10 mouse cellular contexts compared by ENCODE assay signal in the genomic region with DNA sequence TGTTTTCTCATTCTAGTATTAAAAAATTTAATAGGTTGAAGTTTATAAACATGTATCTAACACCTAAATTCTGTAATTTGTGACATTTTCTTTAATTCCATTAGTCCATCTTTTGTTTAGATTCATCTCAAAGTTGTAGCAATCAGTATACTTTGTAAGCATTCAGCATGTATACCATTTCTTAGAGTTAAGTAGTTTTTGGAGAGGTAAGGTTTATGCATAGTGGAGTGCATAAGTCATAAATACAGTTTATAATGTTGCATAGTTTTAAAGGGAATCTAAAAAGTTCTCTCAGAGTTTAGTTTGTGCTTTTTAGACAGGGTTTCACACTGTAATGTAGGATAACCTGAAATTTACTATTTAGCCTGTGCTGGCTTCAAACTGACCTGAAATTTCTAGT. TPM values are rescaled to one million over a fixed set of nuclear protein-coding genes. Genes with fewer than 3 reads are reported as not detected.
DNase-seq lines count a peak whose midpoint lies in the region; ATAC-seq lines count a peak whose summit lies in the region.
"Had no signal": no experiment of that assay in that cellular context is flagged by ENCODE, and none has a peak within 500 bp of the region (broad histone marks: within the 10 kb centered on the region; RNA-seq: fewer than 3 reads in every experiment).

No protein-coding gene starts in this region.

- no peak for ATAC-seq in kidney, embryonic 14.5 days (ENCODE audit: low FRiP score, low TSS enrichment)
- no peak for ATAC-seq in embryonic facial prominence, embryonic 13.5 days (ENCODE audit: insufficient number of reproducible peaks, insufficient read depth, low FRiP score, low TSS enrichment, low read depth)
- no peak for ATAC-seq in intestine, embryonic 15.5 days
- ATAC-seq in midbrain, embryonic 16.5 days: no peak

- DNase-seq in kidney, postnatal 4 days: no peak
- no peak for DNase-seq in c-Kit-positive CD71-positive TER-119-positive erythroid progenitor cells, embryonic 14.5 days (ENCODE audit: low spot score)
- no peak for DNase-seq in ovary, postnatal 10 days (ENCODE audit: low spot score)
- DNase-seq in urinary bladder, postnatal 14 days (ENCODE audit: low spot score): no peak
- DNase-seq: layer of hippocampus, adult 9-11 months; right cerebral cortex, postnatal 14 days had no signal

- no peaks in the 10 kb centered on the region for H3K9me3 ChIP-seq in kidney, embryonic 14.5 days (ENCODE audit: control insufficient read depth, low read length)
- no peaks in the 10 kb centered on the region for H3K9me3 ChIP-seq in embryonic facial prominence, embryonic 13.5 days
- no peaks in the 10 kb centered on the region for H3K9me3 ChIP-seq in intestine, embryonic 15.5 days
- H3K9me3 ChIP-seq in midbrain, embryonic 16.5 days (replicated peaks; ENCODE audit: control insufficient read depth, low read length, poor library complexity, severe bottlenecking): no peaks in the 10 kb centered on the region

- H3K27me3 ChIP-seq in kidney, embryonic 14.5 days (ENCODE audit: control insufficient read depth, insufficient read depth, low read length): no peaks in the 10 kb centered on the region
- H3K27me3 ChIP-seq in embryonic facial prominence, embryonic 13.5 days: no peaks in the 10 kb centered on the region
- H3K27me3 ChIP-seq in intestine, embryonic 15.5 days (replicated peaks): no peaks in the 10 kb centered on the region
- no peaks in the 10 kb centered on the region for H3K27me3 ChIP-seq in midbrain, embryonic 16.5 days (ENCODE audit: control insufficient read depth, insufficient read depth, low read depth, low read length)

- H3K4me2 ChIP-seq in kidney, embryonic 14.5 days (replicated peaks; ENCODE audit: low read depth, low read length): peak overlapping the region; percentile 81
- peak overlapping the region; percentile 58 for H3K4me2 ChIP-seq in embryonic facial prominence, embryonic 13.5 days
- H3K4me2 ChIP-seq in intestine, embryonic 15.5 days (replicated peaks): peak overlapping the region; percentile 34
- H3K4me2 ChIP-seq in midbrain, embryonic 16.5 days (ENCODE audit: low read length): peak overlapping the region; percentile 34; the same call in 1 of the 2 replicates

- no peak overlapping the region for H3K27ac ChIP-seq in kidney, embryonic 14.5 days (ENCODE audit: low read depth, low read length)
- H3K27ac ChIP-seq in embryonic facial prominence, embryonic 13.5 days: no peak overlapping the region
- no peak overlapping the region for H3K27ac ChIP-seq in intestine, embryonic 15.5 days
- H3K27ac ChIP-seq in midbrain, embryonic 16.5 days (ENCODE audit: low read length): no peak overlapping the region

- 0 out of 2 replicates have a peak, but pooled peaks cover 5% of the 10 kb centered on the region for H3K4me1 ChIP-seq in kidney, embryonic 14.5 days (ENCODE audit: control insufficient read depth, insufficient read depth, low read length)
- peaks cover 15% of the 10 kb centered on the region for H3K4me1 ChIP-seq in embryonic facial prominence, embryonic 13.5 days
- peaks cover 4% of the 10 kb centered on the region; the same call in 1 of the 2 replicates for H3K4me1 ChIP-seq in intestine, embryonic 15.5 days (replicated peaks)
- H3K4me1 ChIP-seq in midbrain, embryonic 16.5 days (ENCODE audit: control insufficient read depth, insufficient read depth, low read length): peaks cover 28% of the 10 kb centered on the region

- H3K36me3 ChIP-seq in kidney, embryonic 14.5 days (ENCODE audit: control insufficient read depth, insufficient read depth, low read length): peaks cover 28% of the 10 kb centered on the region
- peaks cover 28% of the 10 kb centered on the region for H3K36me3 ChIP-seq in embryonic facial prominence, embryonic 13.5 days
- H3K36me3 ChIP-seq in intestine, embryonic 15.5 days: peaks cover 14% of the 10 kb centered on the region; the same call in 1 of the 2 replicates
- H3K36me3 ChIP-seq in midbrain, embryonic 16.5 days (ENCODE audit: control insufficient read depth, insufficient read depth, low read length): peaks cover 4% of the 10 kb centered on the region

- peak overlapping the region; percentile 25 for H3K4me3 ChIP-seq in kidney, embryonic 14.5 days (ENCODE audit: low read length)
- peak overlapping the region; percentile 31 for H3K4me3 ChIP-seq in embryonic facial prominence, embryonic 13.5 days
- H3K4me3 ChIP-seq in intestine, embryonic 15.5 days (replicated peaks): no peak overlapping the region
- H3K4me3 ChIP-seq in midbrain, embryonic 16.5 days (ENCODE audit: low read depth, low read length): no peak overlapping the region

- no peak overlapping the region for H3K9ac ChIP-seq in kidney, embryonic 14.5 days (ENCODE audit: low read depth, low read length)
- H3K9ac ChIP-seq in embryonic facial prominence, embryonic 13.5 days: no peak overlapping the region
- H3K9ac ChIP-seq in intestine, embryonic 15.5 days: no peak overlapping the region
- no peak overlapping the region for H3K9ac ChIP-seq in midbrain, embryonic 16.5 days (ENCODE audit: low read depth, low read length)

RNA-seq across cellular contexts. Expression of a gene that starts 2.6 kb away (rescaled TPM):
- 16.1 and 18.3 TPM in 2 replicates for polyA plus RNA-seq in kidney, embryonic 14.5 days (2014; fragmentation: Nextera tagmentation; extraction: Ambion mirVana)
- 14.3 and 16.2 TPM in 2 replicates for polyA plus RNA-seq in embryonic facial prominence, embryonic 13.5 days (2015; fragmentation: Nextera tagmentation; extraction: Ambion mirVana)
- polyA plus RNA-seq in intestine, embryonic 15.5 days (2015; fragmentation: Nextera tagmentation; extraction: Ambion mirVana): 8.5 and 9.4 TPM in 2 replicates
- 6.9 and 8.3 TPM in 2 replicates for polyA plus RNA-seq in midbrain, embryonic 16.5 days (2015; fragmentation: Nextera tagmentation; extraction: Ambion mirVana)

RNA-seq across cellular contexts. Expression of a gene that starts 12.4 kb away (rescaled TPM):
- polyA plus RNA-seq in kidney, embryonic 14.5 days (2014; fragmentation: Nextera tagmentation; extraction: Ambion mirVana): 62.5 and 76.6 TPM in 2 replicates
- polyA plus RNA-seq in embryonic facial prominence, embryonic 13.5 days (2015; fragmentation: Nextera tagmentation; extraction: Ambion mirVana): 78.3 and 78.4 TPM in 2 replicates
- 53.6 and 63.0 TPM in 2 replicates for polyA plus RNA-seq in intestine, embryonic 15.5 days (2015; fragmentation: Nextera tagmentation; extraction: Ambion mirVana)
- polyA plus RNA-seq in midbrain, embryonic 16.5 days (2015; fragmentation: Nextera tagmentation; extraction: Ambion mirVana): 53.0 and 62.5 TPM in 2 replicates

RNA-seq across cellular contexts. Expression of a gene that starts 55.3 kb away (rescaled TPM):
- 10.1 and 17.8 TPM in 2 replicates for polyA plus RNA-seq in kidney, embryonic 14.5 days (2014; fragmentation: Nextera tagmentation; extraction: Ambion mirVana)
- polyA plus RNA-seq in embryonic facial prominence, embryonic 13.5 days (2015; fragmentation: Nextera tagmentation; extraction: Ambion mirVana): 22.5 and 28.8 TPM in 2 replicates
- 10.4 and 14.9 TPM in 2 replicates for polyA plus RNA-seq in intestine, embryonic 15.5 days (2015; fragmentation: Nextera tagmentation; extraction: Ambion mirVana)
- polyA plus RNA-seq in midbrain, embryonic 16.5 days (2015; fragmentation: Nextera tagmentation; extraction: Ambion mirVana): 25.5 and 30.7 TPM in 2 replicates

Comparison
In these comparisons a context has a peak if more than half of its experiments do, and no peak if none do; other contexts are left out.
1. H3K4me3 ChIP-seq: peak in kidney, embryonic 14.5 days (single experiment) and embryonic facial prominence, embryonic 13.5 days (single experiment); none in intestine, embryonic 15.5 days (single experiment) and midbrain, embryonic 16.5 days (single experiment).
2. Peak in every context shown above with its lines, with median percentiles within 50 percentile points of each other: H3K4me2 ChIP-seq.